Mouse (Mus musculus): Measurements from ENCODE around the gene C1qbp.
A peak's percentile ranks its signal among the peaks of the same experiment; 100 is the strongest.

DNA sequence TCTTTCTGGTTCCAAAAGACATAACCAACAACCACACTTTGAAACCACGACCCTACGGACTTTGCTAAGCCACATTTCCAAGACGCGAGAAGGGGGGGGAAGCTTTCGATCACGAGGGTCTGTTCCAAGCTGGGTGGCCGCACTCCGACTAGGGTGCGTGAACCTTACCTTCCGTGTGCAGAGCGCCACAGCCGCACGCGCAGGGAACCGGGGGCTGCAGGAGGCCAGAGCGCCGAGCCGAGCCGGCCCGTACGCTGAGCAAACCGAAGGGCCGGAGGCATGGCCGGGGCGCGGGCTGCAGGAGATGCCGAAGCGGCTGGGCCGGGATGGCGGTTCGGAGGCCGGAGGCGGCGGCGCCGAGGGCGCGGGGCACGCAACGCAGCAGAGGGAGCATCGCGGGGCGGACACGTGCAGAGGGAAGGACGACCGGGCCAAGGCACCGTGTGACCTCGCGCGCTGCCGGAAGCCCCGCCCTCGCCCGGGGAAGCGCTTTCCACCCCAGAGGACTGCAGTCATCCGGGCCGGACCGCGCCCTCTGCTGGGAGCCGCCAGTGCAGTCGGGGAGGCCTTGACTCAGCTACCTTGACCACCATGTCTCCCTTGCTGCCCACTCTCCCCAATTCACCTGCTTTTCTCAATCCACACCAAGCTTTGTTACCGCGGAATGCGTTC, at the start of gene C1qbp:
- TF ChIP-seq POLR2A (IDR thresholded peaks at IDR 0.05; ENCODE audit: borderline replicate concordance, extremely low read depth, low read depth, low read length): no peak
- TF ChIP-seq CTCF (IDR thresholded peaks at IDR 0.05; ENCODE audit: insufficient read depth, low read length): peak; percentile 78
